1 mouse cellular context compared by ENCODE assay signal in the genomic region with DNA sequence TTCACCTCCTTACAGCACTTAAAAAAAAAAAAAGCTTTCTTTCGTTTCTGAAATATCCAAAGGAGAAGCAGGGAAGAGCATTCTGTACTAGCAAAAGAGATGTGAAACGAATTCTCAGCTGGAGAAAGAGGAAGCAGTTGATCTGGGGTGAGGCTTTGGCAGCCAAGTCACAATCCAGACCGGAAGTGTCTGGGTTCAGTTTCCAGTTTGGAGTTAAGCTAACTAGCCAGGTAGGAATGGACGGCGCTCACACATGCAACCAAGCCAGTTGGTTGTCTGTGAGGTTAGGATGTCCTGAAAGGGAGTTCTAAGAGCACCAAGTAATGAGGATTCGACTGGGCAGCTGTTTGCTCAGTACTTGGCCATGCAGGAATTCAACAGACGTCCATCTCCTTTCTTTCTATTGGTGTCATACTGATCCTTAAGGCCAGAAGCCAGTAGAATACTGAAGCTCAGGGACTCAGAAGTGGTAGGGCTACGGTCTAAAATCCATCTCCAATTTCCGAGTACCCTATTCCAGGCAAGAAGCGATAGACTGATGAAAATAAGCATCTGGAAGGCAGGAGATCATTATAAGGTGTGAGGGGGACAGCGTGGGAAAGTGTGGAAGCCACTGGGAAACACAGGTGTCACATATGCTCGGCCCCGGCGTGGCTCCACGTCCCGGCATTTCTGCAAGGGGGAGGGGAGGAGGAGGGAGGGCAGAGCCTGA.
TF ChIP-seq lines count a peak whose summit lies in the region.

No protein-coding gene starts in this region.

TF ChIP-seq in MEL, 35 proteins besides CTCF, POLR2A, EP300 and RAD21 (continued from another document):
- peak; percentile 80 for TF ChIP-seq SIN3A (IDR thresholded peaks at IDR 0.05; ENCODE audit: low read length)
- TF ChIP-seq USF2 (IDR thresholded peaks at IDR 0.05; ENCODE audit: borderline replicate concordance in 1 of 2, insufficient read depth in 1 of 2, low read depth in 1 of 2, low read length in 2 of 2): no peak
- TF ChIP-seq TCF12 (IDR thresholded peaks at IDR 0.05; ENCODE audit: low read depth, low read length): peak; percentile 33; the same call in 1 of the 2 replicates
- peak; percentile 52; the same call in 1 of the 2 replicates for TF ChIP-seq ZMIZ1 (IDR thresholded peaks at IDR 0.05; ENCODE audit: low read depth, low read length)
- TF ChIP-seq JUND (IDR thresholded peaks at IDR 0.05; ENCODE audit: low read depth, low read length): no peak
- TF ChIP-seq ELF1 (IDR thresholded peaks at IDR 0.05; ENCODE audit: low read depth, low read length): no peak
- TF ChIP-seq MYC (IDR thresholded peaks at IDR 0.05; ENCODE audit: low read depth, low read length): peak; percentile 57; the same call in 1 of the 2 replicates
- peak; percentile 70 for TF ChIP-seq HCFC1 (IDR thresholded peaks at IDR 0.05; ENCODE audit: low read depth, low read length)
- TF ChIP-seq NELFE (IDR thresholded peaks at IDR 0.05; ENCODE audit: low read depth, low read length): peak; percentile 52
- TF ChIP-seq GABPA (IDR thresholded peaks at IDR 0.05; ENCODE audit: low read depth, low read length): no peak
- TF ChIP-seq UBTF (IDR thresholded peaks at IDR 0.05; ENCODE audit: borderline replicate concordance, insufficient read depth, low read depth, low read length): no peak
- TF ChIP-seq POLR2AphosphoS5 (IDR thresholded peaks at IDR 0.05; ENCODE audit: borderline replicate concordance, low read depth, low read length): no peak
- no peak for TF ChIP-seq NRF1 (IDR thresholded peaks at IDR 0.05; ENCODE audit: insufficient read depth, low read depth, low read length, poor library complexity, severe bottlenecking)
- no peak for TF ChIP-seq USF1 (IDR thresholded peaks at IDR 0.05; ENCODE audit: low read depth, low read length)
- no peak for TF ChIP-seq GATA1 (IDR thresholded peaks at IDR 0.05; ENCODE audit: low read depth, low read length)
- no peak for TF ChIP-seq BHLHE40 (IDR thresholded peaks at IDR 0.05; ENCODE audit: borderline replicate concordance, low read depth, low read length)
- 0 out of 2 replicates have a peak, but pooled peaks have one; percentile 63 for TF ChIP-seq CHD1 (IDR thresholded peaks at IDR 0.05; ENCODE audit: low read depth, low read length)
- no peak for TF ChIP-seq ZKSCAN1 (IDR thresholded peaks at IDR 0.05; ENCODE audit: low read depth, low read length)
- TF ChIP-seq MAZ (IDR thresholded peaks at IDR 0.05; ENCODE audit: low read depth, low read length): peak; percentile 58; the same call in 1 of the 2 replicates
- no peak; the same call in 1 of the 2 replicates for TF ChIP-seq POLR2AphosphoS2 (IDR thresholded peaks at IDR 0.05; ENCODE audit: low read length)
- TF ChIP-seq MAFK (IDR thresholded peaks at IDR 0.05; ENCODE audit: borderline replicate concordance, low read depth, low read length): no peak
- no peak for TF ChIP-seq TAL1 (IDR thresholded peaks at IDR 0.05; ENCODE audit: low read length)
- peak; percentile 79 for TF ChIP-seq MXI1 (IDR thresholded peaks at IDR 0.05; ENCODE audit: low read depth, low read length)
- no peak for TF ChIP-seq SMC3 (IDR thresholded peaks at IDR 0.05; ENCODE audit: low read depth, low read length)
- peak; percentile 90 for TF ChIP-seq ETS1 (IDR thresholded peaks at IDR 0.05; ENCODE audit: low read depth, low read length)
- TF ChIP-seq E2F4 (IDR thresholded peaks at IDR 0.05; ENCODE audit: borderline replicate concordance, low read depth, low read length): no peak
- TF ChIP-seq MAX (IDR thresholded peaks at IDR 0.05; ENCODE audit: low read length): peak; percentile 60; the same call in 1 of the 2 replicates
